Mouse (Mus musculus) CH12.LX (cell line): Measurements from ENCODE around the gene Tanc2.

Experiments
- BHLHE40 ChIP-seq: IDR thresholded peaks from 2 replicates; pipeline ENCODE4 v1.6.1; 2011; ENCODE audit warnings: mild to moderate bottlenecking, low read depth, low read length, improper control_type of control experiment
- CHD2 ChIP-seq: IDR thresholded peaks from 2 replicates; pipeline ENCODE4 v1.6.1; 2011; ENCODE audit warnings: low read length, improper control_type of control experiment
- CTCF ChIP-seq, 2 experiments: IDR thresholded peaks in 1 of 2; conservative IDR thresholded peaks in 1 of 2; 2 replicates each; pipeline ENCODE4 v1.5.1; 2011 to 2012; ENCODE audit warnings: low read depth in 2 of 2, low read length in 2 of 2, improper control_type of control experiment in 1 of 2, inconsistent platforms in 1 of 2, mild to moderate bottlenecking in 1 of 2, moderate library complexity in 1 of 2
- ELF1 ChIP-seq: IDR thresholded peaks from 2 replicates; pipeline ENCODE4 v1.6.1; 2014; ENCODE audit warnings: low read depth, mild to moderate bottlenecking, inconsistent platforms, low read length, improper control_type of control experiment
- HCFC1 ChIP-seq: IDR thresholded peaks from 2 replicates; pipeline ENCODE4 v1.6.1; 2012; ENCODE audit warnings: low read depth, mild to moderate bottlenecking, inconsistent platforms, low read length, improper control_type of control experiment
- KAT2A ChIP-seq: IDR thresholded peaks from 2 replicates; pipeline ENCODE4 v1.6.1; 2012; ENCODE audit warnings: low read length, improper control_type of control experiment, inconsistent platforms; ENCODE audit not compliant: insufficient replicate concordance
- UBTF ChIP-seq: IDR thresholded peaks from 2 replicates; pipeline ENCODE4 v1.6.1; 2012; ENCODE audit warnings: low read depth, mild to moderate bottlenecking, inconsistent platforms, low read length, improper control_type of control experiment, moderate library complexity
- USF1 ChIP-seq: IDR thresholded peaks from 2 replicates; pipeline ENCODE4 v1.6.1; 2014; ENCODE audit warnings: low read depth, mild to moderate bottlenecking, inconsistent platforms, low read length, improper control_type of control experiment
- ZNF384 ChIP-seq: IDR thresholded peaks from 2 replicates; pipeline ENCODE4 v1.6.1; 2012; ENCODE audit warnings: low read depth, low read length, improper control_type of control experiment, inconsistent platforms

GRCm38 (mm10) chr11:105974593-105974992 is 384.8 kb downstream of the Tanc2 start:
- TF ChIP-seq BHLHE40 (no peak), KAT2A (no peak), USF1 (no peak), HCFC1 (no peak), UBTF (no peak), CTCF (conservative IDR thresholded peaks at IDR 0.05 in 1 of 2, IDR thresholded peaks at IDR 0.05 in 1 of 2; ENCODE audit: low read depth in 2 of 2, low read length in 2 of 2) (no peak), CHD2 (no peak), ZNF384 (no peak), ELF1 (no peak)
